ENCODE assay signal across 2 mouse cellular contexts in the genomic region with DNA sequence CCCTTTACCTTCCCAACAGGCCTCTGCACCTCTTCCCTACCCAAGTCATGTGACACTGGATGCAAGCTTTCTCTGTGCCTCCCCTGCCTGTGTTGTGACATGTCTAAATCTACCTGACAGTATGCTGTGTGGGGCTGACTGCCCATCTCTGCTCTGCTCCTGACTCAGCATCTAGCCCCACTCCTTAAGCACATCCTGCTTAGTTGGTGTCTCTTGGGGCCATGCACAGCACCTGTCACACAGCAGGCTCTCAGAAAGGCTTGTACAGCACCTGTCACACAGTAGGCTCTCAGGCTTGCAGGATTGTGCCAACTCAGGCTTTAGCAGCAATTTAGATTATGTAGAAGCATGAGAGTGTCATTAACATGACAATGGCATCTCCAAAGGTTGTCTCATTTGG.
TF ChIP-seq lines count a peak whose summit lies in the region.

No protein-coding gene starts in this region.

TF ChIP-seq in CH12.LX, 34 proteins besides CTCF, POLR2A, EP300 and RAD21 (continued from another document):
- TF ChIP-seq MYC (IDR thresholded peaks at IDR 0.05; ENCODE audit: low read depth, low read length) (no peak), PAX5 (IDR thresholded peaks at IDR 0.05; ENCODE audit: low read length) (no peak), ZKSCAN1 (IDR thresholded peaks at IDR 0.05; ENCODE audit: borderline replicate concordance, low read depth, low read length) (0 out of 2 replicates have a peak, but pooled peaks have one; percentile 16), NRF1 (IDR thresholded peaks at IDR 0.05; ENCODE audit: low read depth, low read length) (no peak), TBP (conservative IDR thresholded peaks at IDR 0.05; ENCODE audit: low read depth, low read length) (no peak)

TF ChIP-seq in myocyte, 11 proteins besides CTCF, POLR2A, EP300 and RAD21 (continued from another document):
- peak in 1 of 3 experiments; percentile 69 for TF ChIP-seq MYOG (IDR thresholded peaks at IDR 0.05; ENCODE audit: control insufficient read depth in 1 of 3, insufficient read depth in 1 of 3, insufficient read length in 2 of 3, low read depth in 2 of 3)
